Mouse (Mus musculus) spleen, postnatal 4 days (tissue): ENCODE data around the gene Smtnl1.
A peak's percentile ranks its signal among the peaks of the same experiment; 100 is the strongest.

Source experiments
- DNase-seq, 2 experiments: peaks; one replicate each; pipeline ENCODE4 v3.0.0; 2022; ENCODE audit warnings: low spot score in 2 of 2

The Smtnl1 gene

DNA sequence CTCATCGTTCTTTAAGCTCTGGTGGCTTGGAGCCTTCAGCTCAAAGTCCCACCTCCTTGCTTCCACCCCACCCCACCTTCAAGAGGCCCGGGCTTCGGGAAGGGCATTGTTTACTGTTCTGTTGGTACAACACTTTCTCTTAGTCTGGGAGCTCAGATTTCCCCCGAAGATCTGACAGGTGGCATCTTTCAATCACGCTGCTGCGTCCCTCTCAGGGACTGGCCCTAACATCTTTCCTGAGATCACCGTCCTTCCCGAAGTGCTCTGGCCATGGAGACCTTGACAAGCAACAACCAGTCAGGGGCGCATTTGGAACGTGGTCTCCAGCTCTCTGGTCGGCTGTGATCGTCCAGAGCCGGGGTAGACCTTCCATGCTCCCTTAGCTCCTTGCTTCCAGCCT, at the start of gene Smtnl1:
Gene Smtnl1 (minus strand): TSS at position 101 of the 400 bp plus-strand sequence.
- DNase-seq, result no peak

- peak; percentile 71 to 86 for DNase-seq
These were observed 48.2 kb upstream of the Smtnl1 start for GRCm38 (mm10) chr2:84870623-84871160.

DNA sequence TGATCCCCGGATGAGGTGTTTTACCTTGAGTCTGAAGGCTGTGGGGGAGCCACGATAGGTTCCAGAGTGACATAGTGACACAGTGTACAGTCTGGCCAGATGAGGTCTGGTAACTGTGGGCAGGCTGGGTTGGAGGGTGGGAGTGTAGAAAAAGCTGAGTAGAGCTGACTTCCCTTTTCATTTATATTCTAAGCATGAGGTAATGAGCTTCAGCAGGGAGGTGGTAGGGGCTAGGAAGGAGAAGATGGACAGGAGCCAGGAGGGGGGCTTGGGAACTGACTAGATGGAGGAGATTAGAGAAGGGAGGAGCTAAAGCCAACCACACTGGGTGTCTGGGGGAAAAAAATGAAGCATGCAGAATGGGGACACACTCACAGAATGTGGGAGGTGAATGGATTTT, 46.5 kb upstream of the Smtnl1 start:
- DNase-seq, result no peak

DNA sequence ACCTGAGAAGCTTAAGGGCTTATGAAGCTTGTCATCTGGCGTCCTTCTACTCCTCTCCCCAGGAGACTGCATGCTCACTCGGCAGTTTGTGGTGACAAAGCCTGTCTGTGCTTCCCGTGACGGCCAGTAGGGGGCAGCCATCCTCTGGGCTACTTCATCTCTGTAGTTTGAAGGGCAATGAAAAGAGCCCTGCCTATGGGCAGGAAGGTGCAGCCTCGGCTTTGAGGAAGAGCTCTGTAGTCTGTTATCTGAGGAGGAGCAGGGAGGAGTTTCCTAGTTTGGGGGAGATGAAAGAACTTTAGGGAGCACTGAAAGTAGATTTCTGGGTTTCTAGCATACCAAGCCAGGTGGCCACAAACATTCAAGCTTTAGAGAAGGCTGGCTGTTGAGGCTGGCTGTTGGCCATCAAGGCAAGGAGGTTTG, 46.1 kb upstream of the Smtnl1 start:
- DNase-seq, result peak; percentile 89 to 96

GRCm38 (mm10) chr2:84865616-84866571, 43.4 kb upstream of the Smtnl1 start:
- DNase-seq, result peak; percentile 72 to 91

- no peak for DNase-seq
These were observed 39.8 kb upstream of the Smtnl1 start for GRCm38 (mm10) chr2:84862231-84862630.

DNA sequence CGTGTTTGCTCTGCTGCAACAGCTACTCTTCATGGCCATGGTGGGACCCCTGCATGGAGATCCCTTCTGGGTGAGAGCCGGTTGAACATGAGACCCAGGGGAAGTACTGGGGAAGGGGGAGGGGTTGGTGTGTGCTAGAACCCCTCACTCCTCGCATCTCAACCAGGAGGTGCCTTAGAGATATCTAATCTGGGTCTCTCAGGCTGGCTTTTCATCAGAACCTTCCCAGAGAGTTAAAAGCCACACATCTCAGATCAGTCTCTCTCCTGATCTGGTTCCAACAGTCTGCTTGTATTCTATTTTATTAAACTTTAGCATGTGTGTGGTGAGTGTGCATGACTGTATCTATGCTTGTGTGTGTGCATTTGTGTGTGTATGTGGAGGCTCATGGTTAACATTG, 39.0 kb upstream of the Smtnl1 start:
- DNase-seq, result no peak

GRCm38 (mm10) chr2:84859991-84860780, 37.7 kb upstream of the Smtnl1 start:
- no peak for DNase-seq

GRCm38 (mm10) chr2:84858551-84858950, 36.1 kb upstream of the Smtnl1 start:
- DNase-seq, result no peak

GRCm38 (mm10) chr2:84855732-84856131, 33.3 kb upstream of the Smtnl1 start:
- DNase-seq, result peak; percentile 48 to 77

- no peak for DNase-seq
These were observed 28.9 kb upstream of the Smtnl1 start for GRCm38 (mm10) chr2:84851130-84852040.

- no peak for DNase-seq
These were observed 28.1 kb upstream of the Smtnl1 start for GRCm38 (mm10) chr2:84850407-84851129.

- no peak for DNase-seq
These were observed 22.8 kb upstream of the Smtnl1 start for GRCm38 (mm10) chr2:84845226-84845625.

DNA sequence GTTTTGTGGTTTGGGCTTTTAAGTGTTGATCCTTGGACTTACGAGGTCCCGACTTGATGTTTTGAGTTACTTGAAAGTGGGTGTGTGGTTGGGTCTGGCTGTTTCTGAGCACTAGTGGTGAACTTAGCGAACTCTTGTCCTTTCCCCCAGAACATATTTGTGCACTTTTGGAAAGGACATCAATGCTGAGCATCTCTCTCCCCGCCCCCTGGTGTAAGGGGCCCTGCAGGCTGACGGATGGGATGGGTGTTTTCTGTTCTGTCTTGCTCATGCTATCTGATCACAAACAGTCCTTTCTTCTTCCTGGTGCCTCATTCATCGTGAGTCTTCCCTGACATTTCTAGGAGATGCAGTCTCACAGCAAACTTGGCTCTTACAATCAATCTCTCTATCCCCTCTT, 21.2 kb upstream of the Smtnl1 start:
- peak in 1 of 2 experiments; percentile 51 for DNase-seq

DNA sequence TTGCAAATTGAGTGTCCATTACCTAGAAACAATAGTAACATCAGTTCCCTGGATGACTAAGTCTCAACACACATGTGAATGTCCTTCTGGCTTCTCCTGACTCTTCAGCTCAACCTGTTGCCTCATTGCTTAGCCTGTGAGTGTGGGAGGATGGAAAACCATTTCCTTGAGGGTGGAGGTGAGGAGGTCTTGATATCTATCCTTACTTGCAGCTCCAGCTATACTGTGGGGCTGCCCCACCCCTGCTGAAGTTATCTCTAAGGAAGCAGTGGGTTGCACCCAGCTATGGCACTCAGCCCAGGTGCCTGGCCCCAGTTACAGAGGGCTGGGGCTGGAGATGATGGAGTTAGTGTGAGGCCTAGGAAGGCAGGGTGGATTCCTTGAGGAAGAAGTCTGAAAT, 19.5 kb upstream of the Smtnl1 start:
- DNase-seq, result peak; percentile 89

GRCm38 (mm10) chr2:84840748-84841563, 18.5 kb upstream of the Smtnl1 start:
- DNase-seq, result no peak

DNA sequence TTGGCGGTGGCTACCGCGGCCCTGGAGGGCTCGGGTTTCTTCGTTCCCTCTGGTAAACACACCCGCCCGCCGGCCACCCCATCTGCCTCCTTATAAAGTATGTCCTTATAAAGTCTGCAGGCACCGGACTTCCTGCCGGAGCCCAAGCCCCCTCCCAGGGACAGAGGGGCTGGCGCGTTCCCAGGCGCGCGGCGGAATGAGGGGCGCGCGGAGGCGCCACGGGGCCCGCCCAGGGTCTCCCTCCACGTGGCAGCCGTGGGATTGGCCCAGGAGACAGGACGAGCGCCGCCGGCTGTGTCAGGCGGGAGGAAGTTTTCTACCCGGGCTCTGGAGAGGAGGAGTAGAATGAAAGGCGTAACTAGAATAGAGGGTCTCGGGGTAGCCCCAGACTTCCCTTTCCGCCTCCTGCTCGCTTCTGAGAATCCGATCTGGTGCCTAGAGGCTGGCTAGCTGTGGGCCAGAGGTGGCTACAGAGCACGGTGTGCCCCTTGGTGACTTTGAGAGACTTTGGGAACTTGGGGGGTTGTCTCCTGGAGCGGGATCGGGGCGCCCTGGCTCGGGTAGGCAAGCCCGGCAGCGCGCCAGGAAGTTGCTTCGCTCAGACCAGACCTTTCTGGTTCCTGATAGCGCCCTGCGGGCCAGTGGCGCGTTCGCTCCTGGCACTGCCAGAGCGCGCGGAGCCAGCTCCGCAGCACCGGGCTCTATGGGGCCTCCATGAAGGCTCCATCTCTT, 17.7 kb upstream of the Smtnl1 start:
- DNase-seq, result peak; percentile 82 to 91

DNA sequence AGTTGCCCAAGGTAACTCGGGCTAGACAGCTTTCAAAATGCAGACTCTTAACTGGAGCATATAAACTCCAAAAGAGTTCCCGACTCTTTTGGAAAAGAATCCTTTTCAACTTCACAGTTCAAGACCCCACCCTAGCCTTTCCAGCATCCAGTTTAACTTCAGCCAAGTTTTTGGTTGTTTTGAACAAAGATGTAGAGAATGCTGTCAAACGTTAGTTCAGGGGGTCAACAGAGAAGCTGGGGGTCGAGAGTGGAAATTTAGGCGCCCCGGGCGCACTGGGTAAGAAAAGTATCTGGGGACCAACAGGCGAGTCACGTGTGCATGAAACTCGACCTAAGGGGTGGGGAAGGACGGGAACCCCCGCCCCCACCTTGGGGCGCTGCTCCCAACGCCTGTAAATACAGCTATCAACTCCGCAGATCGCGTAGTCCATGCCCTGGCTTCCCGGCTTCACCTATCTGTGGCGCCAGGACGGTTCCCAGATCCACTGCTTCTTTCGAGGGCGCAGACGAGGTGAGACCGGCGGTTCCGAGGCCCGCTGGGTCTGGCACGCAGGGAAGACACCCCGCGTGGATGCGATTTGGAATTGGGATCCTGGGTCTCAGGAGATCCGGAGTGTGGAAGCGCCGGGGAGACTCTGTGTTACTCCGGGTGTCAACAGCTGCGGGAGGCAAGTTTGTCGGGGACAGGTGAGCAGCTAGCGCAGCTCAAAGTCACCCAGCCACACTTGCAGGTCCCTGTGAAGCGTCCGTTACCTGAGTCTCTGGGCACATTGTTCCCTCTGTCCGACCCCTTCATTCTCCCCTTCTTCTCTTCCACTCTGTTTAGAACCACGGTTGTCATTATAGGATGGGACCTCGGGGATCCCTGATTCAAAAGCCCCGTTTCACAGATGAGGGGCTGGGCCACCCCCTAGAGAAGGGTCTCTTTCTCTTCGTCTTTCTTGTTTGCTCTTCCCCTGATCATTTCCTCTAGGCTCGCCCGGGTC, 16.8 kb upstream of the Smtnl1 start:
- DNase-seq, result peak; percentile 78 to 88
